Mouse (Mus musculus) left cerebral cortex, postnatal 4 days (tissue): ENCODE measurements around the gene Lmntd1. TPM values are rescaled to one million over a fixed set of nuclear protein-coding genes. Genes with fewer than 3 reads are reported as not detected.
"Not testable (repeated sequence)": the region's sequence is repeated elsewhere in the genome, so short reads cannot be mapped to it uniquely, and the experiment has no call there.

Experiments used
- DNase-seq: peaks from one replicate; pipeline ENCODE4 v3.0.0-alpha.2; 2022
- intact Hi-C: fragments of 180-260 bp; cut with DNase I; formaldehyde crosslinking; loops from one replicate; pipeline ENCODE4 v1.15.1; 2025
- total RNA-seq, 2 experiments: library from RNA; stranded (reverse); gene quantifications; 2 replicates each; pipeline ENCODE4 v1.2.3; 2021

The Lmntd1 gene
- total RNA-seq, 2 experiments from 2014 or later, result 1.9 to 2.1 TPM

- DNase-seq, result no peak
- intact Hi-C loops, result no loop called here
Observed at GRCm38 (mm10) chr6:145352705-145353104, 261.4 kb downstream of the Lmntd1 start.

- DNase-seq, result peak; percentile 36
- intact Hi-C loops, result no loop called here
Observed at GRCm38 (mm10) chr6:145348196-145348915, 265.8 kb downstream of the Lmntd1 start.

GRCm38 (mm10) chr6:145347641-145348040, 266.5 kb downstream of the Lmntd1 start:
- DNase-seq, result no peak
- intact Hi-C loops, result no loop called here

- DNase-seq, result peak; percentile 62
Observed at GRCm38 (mm10) chr6:145346789-145347557, 267.1 kb downstream of the Lmntd1 start.

GRCm38 (mm10) chr6:145346305-145346704, 267.8 kb downstream of the Lmntd1 start:
- no peak for DNase-seq
- intact Hi-C loops, result no loop called here

More at GRCm38 (mm10) chr6:145346789-145347557, 267.1 kb downstream of the Lmntd1 start:
- intact Hi-C loops, result no loop called here

GRCm38 (mm10) chr6:145344719-145345118, 269.4 kb downstream of the Lmntd1 start:
- DNase-seq, result no peak
- intact Hi-C loops, result loop anchor here (5.0 kb wide), 1 partner anchor 97 kb away; no protein-coding TSS in a partner anchor

GRCm38 (mm10) chr6:145343457-145343856, 270.7 kb downstream of the Lmntd1 start:
- no peak for DNase-seq

GRCm38 (mm10) chr6:145342836-145343235, 271.3 kb downstream of the Lmntd1 start:
- intact Hi-C loops, result loop anchor here (5.0 kb wide), 1 partner anchor 96 kb away; no protein-coding TSS in a partner anchor
- DNase-seq, result no peak

More at GRCm38 (mm10) chr6:145343457-145343856, 270.7 kb downstream of the Lmntd1 start:
- intact Hi-C loops, result loop anchor here (5.0 kb wide), 1 partner anchor 96 kb away; no protein-coding TSS in a partner anchor

GRCm38 (mm10) chr6:145341301-145342193, 272.6 kb downstream of the Lmntd1 start:
- DNase-seq, result peak; percentile 92
- intact Hi-C loops, result loop anchor here (5.0 kb wide), 1 partner anchor 94 kb away; no protein-coding TSS in a partner anchor

- intact Hi-C loops, result loop anchor here (5.0 kb wide), 1 partner anchor 93 kb away; no protein-coding TSS in a partner anchor
- peak; percentile 94 for DNase-seq
Observed at GRCm38 (mm10) chr6:145340657-145341146, 273.4 kb downstream of the Lmntd1 start.

GRCm38 (mm10) chr6:145339956-145340656, 274.0 kb downstream of the Lmntd1 start:
- intact Hi-C loops, result loop anchor here (2.0 to 5.0 kb wide), 2 partner anchors 93 to 251 kb away; no protein-coding TSS in a partner anchor
- DNase-seq, result peak; percentile 69

- no peak for DNase-seq
- intact Hi-C loops, result loop anchor here (2.0 kb wide), 1 partner anchor 250 kb away; no protein-coding TSS in a partner anchor
Observed at GRCm38 (mm10) chr6:145338571-145339294, 275.4 kb downstream of the Lmntd1 start.

GRCm38 (mm10) chr6:145337521-145337920, 276.6 kb downstream of the Lmntd1 start:
- DNase-seq, intact Hi-C loops: not testable (repeated sequence)

- DNase-seq, result no peak
- intact Hi-C loops, result no loop called here
Observed at GRCm38 (mm10) chr6:145335876-145336768, 278.0 kb downstream of the Lmntd1 start.

- intact Hi-C loops, result no loop called here
- DNase-seq, result no peak
Observed at GRCm38 (mm10) chr6:145334211-145334610, 279.9 kb downstream of the Lmntd1 start.

GRCm38 (mm10) chr6:145326141-145326806, 287.8 kb downstream of the Lmntd1 start:
- no peak for DNase-seq
- intact Hi-C loops, result no loop called here

GRCm38 (mm10) chr6:145325095-145325494, 289.0 kb downstream of the Lmntd1 start:
- intact Hi-C loops, result no loop called here
- DNase-seq, result no peak
